Mouse (Mus musculus) testis, postnatal 10 days (tissue): Measurements from ENCODE around the gene Moap1.
A peak's percentile ranks its signal among the peaks of the same experiment; 100 is the strongest.

Experiments used
- DNase-seq: peaks from one replicate; pipeline ENCODE4 v3.0.0; 2021; ENCODE audit warnings: low spot score

Moap1 gene

DNA sequence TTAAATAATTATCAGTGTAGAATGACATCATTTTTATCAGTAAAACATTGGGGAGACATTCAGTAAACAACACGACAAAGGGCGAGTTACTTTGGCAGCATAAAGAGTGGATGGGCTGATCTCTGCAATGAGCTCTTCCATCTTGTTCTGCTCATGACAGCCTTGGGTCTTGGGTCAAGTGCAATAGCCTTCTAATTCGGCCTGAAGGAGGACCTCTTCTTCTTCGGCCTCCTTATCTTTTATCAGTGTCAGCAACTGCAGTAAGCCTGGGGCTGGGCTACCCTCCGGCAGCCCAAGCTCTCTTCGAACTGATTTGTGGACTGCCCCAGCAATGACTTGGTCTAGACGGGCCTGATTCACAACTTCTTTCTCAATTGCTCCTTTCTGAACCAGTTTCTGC is 1.4 kb downstream of the Moap1 start:
- DNase-seq: no peak

DNA sequence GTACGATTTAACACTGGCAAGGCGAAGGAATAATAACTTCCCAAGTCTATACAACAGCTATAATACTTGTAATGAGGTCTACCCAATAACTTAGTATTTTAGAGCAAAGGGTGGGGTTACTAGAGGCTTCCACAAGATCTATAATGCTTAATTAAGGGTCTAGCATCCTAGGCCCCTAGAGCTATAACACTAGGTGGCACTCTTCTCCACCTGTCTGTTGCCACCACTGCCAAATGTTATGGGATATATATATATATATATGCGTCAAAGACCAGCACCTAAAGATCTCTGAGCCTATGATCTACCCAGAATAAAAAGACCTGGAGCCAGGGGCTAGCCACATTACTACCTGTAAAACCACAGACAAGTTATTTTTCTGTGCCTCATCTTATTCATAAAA is 3.2 kb downstream of the Moap1 start:
- DNase-seq: no peak

DNA sequence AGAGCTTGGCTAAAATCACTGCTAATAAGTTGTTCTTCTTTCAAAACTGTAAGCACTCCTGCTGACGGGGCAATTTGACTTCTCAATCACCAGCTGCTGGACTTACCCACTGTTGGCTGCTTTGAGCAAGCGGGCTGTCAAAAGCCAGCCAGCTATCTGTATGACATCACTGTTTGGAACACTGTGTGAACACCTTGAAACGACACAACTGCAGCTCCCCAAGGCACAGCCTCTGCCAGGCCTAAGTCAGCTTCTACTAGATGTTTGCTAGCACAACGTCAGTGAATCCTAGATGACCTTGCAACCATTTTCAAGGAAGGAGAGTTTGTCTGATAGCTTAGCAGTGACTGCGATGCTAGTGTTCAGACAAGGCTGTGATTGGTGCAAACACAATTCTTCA is 4.4 kb downstream of the Moap1 start:
- no peak for DNase-seq

DNA sequence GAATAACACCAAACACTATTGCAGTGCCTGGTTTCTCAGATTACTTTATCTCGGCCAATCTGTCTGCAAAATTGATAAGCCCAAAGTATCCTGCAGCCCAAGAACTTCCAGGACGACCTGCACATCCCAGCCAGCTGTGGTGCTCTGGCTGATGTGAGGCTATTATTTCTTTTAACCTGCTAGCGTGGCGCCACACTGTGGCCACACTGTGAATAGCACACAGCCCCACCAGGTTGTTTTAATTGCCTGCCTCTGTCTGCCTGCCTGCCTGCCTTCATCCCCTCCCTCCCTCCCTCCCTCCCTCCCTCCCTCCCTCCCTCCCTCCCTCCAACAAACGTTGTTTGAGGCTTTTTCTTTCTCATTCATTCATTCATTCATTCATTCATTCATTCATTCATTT is 10.1 kb downstream of the Moap1 start:
- peak; percentile 78 for DNase-seq

DNA sequence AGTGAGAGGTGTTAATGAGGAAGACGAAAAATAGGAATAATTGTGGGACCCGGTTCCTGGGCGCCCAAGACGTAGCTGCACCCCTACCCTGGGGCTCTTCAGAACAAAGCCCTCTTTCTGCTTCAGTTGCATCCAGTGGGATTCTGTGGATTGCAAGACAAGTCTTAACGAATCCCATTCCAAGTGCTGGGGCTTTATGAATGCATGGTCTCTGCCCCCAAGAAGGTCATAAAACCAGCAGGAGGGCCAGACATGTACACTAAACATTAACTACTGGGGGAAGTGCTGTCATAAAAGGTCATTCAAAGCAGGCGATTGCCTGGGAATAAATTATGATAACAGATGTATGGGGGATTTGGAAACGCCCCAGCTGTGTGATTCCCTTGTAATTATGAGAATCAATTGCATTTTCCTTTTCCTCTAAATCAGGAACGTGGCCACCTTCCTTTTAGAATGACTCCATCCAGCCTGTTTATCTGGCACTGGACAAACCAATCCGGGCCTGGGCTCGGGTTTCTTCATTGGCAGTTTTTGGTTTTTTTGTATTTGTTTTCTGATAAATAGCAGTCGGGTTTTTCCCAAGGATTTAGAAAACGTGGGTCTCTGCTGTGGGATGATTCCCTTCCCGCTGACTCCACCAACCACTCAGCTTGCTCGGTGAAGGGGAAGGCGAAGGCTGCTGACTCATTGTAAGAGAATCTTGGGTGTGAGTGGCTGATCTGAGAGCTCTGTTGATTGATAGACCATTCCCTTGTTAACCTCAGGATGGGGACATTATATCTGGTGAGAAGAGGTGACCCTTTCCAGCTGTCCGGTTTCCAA is 12.5 kb downstream of the Moap1 start:
- DNase-seq: no peak

DNA sequence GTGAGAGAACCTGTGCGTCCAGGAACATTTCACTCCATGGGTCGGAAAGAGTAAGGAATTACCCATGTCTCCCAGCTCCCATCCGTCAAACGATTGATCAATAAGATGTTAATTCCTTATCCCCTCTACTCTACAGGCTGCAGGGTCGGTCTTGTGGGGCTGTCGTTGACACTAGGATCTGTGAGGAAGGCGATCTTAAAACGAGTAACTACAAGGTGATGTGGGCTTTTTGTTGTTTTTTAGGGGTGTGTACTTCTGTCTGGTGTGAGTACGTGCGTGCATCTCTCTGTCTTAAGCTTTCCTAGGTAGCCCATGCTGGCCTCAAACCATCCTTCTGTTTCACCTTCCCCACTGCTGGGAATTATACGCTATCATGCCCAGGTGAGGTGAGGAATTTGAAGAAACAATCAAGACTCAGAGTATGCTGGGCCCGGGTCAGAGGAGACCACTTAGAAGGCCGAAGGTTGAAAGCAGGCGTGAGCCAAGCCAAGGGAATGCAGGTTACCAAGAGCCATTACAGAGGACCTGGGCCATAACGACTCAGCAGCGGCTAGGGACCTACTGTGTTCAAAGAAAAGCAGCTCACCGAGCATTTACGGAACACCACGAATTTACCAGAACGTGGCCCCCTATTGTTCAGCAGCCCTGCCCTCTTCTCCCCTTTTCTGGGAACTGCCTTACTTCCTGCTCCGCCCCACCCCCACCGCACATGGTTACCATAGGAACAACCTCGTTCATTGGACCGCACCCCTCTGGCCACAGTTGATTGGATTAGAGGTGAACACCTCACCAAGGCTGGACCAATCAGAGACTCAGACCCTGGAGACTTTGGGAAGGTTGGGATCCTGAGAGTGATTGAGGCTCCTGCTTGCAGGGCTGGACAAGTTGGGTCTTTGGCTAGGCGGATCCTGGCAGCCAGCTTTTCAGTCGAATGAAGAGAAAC is 13.3 kb downstream of the Moap1 start:
- peak; percentile 80 for DNase-seq

DNA sequence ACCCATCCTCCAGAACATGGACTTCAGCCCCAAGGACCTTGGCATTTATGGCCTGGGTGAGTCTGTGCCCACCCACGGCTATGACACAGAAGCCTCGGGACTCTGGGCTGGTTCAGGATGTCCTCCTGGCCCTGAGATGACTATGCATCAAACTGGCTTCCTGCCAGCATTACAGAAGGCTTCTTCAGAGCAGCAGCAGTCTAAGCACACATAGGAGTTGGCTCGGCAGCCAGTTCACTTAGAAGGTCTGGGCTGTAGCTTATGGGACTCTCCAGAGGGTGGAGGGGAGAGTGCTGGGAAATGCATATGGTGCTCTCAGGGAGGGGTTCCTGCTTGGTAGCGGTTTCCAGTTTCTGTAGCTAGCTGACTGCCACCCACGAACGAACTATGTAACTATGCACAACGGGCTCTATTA is 17.7 kb downstream of the Moap1 start:
- no peak for DNase-seq

DNA sequence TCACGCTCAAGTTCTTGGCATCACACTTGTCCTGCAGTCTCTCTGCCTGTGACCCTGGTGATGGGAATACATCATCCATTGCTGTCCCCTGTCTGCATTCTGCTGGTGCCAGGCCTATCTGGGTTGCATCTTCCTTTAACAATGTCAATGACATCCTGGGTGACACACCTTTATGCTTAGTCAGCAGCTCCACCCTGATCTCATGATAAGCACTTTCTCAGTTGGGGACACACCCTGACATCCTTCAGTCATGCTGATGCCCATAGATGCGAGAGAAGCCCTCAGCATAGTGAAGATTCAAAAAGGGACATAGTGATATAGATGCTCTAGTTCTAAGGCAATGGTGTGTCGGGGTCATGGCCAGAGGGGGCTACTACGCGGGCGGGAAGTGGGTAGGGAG is 18.3 kb downstream of the Moap1 start:
- no peak for DNase-seq

DNA sequence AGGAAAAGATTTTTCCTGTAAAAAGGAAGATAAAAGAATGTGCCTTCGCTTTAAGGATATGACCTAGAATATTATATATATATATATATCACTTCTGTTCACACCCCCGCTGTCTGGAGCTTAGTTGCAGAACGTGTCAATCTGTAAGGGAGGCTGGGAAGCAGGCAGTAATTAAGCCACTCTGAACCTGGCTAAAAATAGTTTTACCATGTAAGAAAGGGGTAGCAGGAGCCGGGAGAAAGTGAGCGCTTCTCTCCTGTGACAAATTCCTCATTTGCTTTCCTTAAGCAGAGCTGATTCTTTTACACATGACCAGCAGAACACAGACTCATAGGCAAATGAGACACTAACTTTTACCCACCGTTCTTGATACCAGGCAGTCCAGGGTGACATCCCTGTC is 19.6 kb downstream of the Moap1 start:
- DNase-seq: no peak

DNA sequence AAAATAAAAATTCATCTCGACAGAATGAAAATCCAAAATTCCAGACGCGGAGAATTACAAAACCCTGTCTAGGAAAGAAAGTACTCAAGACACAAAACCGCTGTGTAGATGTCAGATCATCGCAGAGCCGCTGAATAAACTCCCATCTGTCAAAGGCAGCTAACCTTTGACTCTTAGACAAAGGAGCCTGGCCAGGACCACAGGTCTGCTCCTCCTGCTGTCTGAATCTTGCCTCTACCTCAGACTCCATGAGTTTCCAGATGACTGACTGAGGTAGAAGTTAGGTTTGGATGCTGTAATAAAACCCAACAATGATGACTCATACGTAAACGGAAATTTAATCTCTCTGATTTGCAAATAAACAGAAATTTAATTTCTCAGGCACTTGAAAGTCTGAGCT is 20.5 kb downstream of the Moap1 start:
- DNase-seq: no peak

DNA sequence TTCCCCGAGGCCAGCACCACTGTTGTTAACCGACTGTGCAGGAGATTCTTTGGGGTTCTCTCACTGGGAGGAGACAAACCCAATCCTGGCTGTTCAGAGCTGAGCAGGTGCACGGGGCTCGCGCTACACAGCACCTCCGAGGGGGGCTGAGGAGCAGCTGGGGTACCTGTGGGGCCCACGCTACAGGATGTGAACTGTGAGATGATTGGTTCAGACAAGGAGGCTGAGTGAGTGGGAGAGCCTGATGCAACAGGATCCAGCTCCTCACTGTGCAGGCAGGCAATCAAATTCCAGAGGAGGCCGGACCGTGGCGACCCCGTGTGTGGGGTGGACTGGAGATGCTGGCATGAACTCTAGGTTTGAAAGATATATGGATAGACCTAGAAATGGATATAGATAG is 21.0 kb downstream of the Moap1 start:
- DNase-seq: no peak

DNA sequence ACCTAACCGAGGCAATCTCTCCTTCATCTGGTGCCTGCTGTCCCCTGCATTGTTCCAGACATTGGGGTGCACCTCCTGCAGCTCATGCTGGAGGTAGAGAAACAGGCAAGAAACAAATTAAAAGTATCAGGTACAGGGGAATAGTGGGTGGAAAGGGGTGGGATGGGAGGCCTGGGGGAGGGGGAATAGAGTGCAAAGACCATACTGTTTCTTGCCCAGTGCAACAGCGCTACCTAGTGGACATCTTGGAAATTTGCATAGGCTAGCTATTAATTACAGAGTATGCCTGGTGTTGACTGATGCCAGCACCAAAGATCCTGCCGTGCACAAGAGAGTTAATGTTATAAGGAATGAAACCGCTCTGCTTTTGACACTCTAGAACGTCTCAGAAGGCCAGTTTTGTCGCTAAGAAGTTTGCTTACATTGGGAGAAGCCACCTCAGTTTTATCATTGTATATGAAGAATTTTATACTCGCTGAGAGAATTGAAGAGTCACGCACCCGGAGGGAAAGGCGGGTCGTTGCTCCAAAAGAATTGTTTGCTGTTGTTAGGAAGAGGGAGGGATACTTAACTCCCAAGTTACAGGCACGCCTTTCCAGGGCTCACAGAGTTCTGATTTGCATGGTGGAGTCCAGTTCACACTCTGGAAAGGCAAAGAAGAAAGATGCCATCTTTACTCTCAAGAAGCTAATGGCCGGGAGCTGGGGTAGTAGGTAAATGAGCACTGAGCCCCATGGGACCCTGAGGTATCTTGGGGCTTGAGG is 23.7 kb downstream of the Moap1 start:
- DNase-seq: no peak

DNA sequence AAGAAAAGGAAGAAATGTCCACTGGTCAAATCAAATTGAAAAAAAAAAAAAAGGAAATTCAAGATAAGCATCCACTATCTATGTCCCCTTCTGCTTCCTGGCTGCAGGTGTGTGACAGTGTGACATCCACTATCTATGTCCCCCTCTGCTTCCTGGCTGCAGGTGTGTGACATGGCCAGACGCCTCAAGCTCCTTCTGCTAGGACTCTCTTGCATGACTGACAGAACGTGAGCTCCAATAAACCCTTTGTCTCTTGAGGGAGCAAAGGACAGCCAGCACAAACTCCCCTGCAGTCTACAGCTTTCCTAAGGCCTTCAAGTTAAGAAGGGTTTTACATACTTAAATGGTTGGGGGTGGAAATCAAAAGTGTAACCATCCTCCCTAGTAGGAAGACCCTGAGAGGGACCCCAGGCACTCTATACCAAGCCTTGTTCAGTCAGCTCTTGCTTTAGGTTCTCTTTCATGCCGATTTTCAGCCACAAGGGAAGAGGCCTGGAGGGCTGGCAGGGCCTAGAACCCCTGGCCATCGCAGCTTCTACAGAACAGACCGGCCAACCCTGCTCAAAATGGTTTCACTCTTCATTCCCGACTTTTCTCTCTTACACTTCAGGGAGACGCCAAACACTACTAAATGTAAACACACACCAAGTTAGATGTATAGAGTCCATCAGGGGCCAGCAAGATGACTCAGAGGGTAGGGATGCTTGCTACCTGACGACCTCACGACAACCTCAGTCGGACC is 28.6 kb downstream of the Moap1 start:
- no peak for DNase-seq

DNA sequence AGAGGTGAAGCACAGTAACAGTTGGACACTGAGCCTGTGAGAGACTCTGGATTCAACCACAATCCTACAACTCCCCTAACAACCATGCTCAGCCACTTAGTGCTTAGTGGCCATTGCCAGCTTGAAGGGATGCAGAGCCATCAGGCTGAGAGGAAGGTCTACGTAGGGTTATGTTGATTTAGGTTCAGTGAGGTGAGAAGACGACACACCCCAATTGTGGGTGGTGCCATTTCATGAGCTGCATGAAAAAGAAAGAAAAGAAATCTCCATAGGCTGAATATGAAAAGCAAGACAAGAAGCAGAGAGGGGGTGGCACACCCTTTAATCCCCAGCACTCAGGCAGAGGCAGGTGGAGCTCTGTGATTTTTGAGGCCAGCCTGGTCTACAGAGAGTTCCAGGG is 29.3 kb downstream of the Moap1 start:
- DNase-seq: no peak

DNA sequence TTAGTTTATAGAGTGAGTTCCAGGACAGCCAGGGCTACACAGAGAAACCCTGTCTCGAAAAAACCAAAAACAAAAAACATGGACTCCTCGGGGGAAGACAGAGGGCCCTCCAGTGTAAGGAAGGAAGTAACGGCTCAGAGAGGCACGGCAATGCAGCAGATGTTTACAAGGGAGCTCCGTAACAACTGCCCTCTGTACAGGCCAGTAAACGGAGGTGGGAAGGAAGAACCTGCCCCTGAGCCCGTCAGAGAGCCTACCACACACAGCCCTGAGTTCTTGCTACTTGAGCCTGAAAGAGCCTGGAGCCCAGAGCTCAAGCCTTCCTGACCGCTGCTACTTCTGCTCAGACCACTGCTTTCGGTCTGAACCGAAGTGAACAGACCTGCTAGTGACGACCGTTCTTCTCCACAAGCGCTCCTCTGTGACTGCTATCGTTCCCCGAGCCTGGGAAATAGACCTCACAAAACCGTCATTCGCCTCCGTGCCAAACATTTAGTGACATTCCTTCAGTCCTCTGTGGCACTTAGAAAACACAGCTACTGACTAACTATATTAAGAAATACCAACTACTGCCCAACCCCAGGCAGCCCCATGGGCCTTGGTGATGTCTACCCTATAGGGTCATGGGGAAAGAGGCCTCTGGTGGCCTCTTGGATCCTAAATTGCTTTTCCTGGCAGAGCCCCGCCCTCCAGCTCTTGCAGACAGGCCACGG is 30.2 kb downstream of the Moap1 start:
- DNase-seq: no peak

DNA sequence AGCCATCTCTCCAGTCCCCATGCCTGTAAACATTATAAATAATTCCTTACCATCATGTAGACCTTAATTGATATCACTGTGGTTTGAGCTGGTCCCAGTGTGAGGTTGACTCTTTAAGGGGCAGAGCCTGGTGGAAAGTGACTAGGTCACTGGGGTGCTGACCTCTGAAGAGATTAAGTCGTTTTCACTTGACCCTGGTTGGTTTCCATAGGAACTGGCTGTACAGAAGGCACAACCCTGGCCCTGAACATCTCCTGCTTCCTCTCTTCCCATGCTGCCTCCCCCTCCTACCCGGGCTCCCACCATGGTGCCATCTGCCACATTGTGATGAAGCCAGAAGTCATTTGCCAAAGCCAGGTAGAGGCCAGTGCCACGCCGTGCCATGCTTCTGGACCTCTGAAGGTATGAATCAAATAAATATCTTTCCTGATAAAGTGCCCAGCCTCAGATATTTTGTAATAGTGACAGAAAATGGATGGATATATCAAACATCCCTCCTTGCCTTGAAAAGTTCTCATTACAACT is 32.5 kb downstream of the Moap1 start:
- no peak for DNase-seq

DNA sequence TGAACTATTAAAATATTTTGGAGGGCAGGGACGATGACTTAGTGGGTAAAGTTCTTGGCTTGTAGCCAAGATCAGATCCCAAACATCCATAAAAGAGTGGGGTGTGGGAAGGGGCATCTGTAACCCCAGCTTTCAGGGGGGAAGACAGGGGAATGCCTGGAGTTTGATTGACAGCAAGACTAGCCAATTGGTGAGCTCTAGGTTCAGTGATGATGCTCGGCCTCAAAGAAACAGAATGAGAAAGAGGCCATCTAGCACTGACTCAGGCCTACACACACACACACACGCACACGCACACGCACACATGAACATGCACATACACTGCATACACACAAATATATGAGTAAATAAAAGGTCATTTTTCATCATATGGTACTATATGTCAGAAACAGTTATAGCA is 33.6 kb downstream of the Moap1 start:
- DNase-seq: no peak

DNA sequence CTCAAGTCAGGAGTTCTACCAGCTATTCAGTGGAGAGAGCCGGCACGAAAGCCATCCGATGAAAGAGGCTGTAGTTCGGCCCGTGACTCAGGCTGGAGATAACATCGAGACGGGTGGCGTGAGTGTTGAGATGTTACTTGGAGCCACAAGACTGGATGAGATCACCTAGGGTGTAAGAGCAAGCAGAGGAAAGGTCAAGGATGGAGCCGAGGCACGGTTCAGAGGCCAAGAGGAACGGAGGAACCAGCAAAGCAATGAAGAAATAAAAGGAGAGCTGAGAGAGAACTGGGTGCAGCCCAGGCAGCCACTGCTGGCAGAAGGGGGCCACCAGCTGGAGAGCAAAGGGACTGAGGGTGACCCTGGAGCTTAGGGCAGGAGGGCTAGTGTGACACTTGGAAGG is 35.2 kb downstream of the Moap1 start:
- DNase-seq: no peak

DNA sequence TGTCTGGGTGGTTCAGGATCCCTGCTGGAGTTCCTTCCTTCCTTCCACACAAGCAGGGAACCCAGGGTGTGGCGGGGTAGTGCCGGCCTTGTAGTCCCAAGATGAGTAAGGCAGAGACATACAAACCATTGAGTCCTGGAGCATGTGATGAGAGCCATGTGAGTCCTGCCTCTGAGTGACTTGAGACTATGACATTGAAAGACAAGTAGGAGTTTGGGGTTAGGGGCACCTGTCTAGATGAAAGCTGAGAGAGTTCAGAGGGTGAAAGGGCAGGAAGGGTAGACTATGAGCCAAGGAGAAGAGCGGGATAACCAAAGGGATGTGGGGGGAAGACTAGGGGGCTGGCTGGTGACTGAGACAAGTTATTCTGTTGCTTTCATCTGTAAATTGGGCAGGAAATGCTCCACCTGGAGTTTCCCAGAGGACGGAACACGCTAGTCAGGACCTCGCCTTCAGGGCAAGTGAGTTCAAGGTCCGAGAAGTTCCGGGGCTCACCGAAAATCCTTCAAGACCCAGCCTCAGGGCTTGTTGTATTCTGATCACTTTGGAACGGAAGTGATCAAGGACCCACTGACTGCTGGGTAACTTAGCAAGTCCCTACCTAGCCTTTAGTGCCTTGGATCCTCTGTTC is 36.5 kb downstream of the Moap1 start:
- no peak for DNase-seq

DNA sequence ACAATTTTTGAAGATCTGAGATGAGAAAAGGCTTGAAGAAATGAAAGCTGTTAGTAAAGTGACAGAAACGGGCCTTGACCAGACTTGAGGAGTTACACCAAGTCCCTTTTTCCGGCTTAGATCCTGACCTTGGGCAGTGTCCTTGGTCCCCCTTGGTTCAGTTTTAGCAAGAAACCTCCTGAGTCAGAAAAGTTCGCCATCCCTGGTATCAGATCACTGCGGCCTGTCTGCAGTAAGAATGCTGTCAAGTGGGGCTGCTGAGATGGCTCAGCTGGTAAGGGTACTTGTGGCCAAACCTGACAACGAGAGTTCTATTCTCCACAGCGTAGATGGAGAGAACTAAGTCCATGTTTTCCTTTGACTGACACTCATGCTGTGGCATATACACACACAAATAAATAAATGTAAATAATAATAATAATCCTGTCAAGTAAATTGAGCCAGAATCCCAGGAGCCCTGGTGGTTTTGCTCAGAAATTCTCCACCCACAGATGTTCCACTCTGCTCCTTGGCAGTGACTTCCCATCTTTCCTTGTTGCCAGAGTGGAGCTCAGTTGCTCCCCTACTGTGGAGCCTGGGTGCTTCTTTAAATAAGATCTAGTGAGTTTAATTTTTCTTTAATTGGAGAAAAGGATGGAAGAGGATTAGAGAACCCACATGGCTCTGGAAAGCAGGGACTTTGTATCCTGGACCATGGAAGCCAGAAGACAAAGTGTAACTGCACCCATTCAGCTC is 37.4 kb downstream of the Moap1 start:
- DNase-seq: no peak
